Mouse (Mus musculus): ENCODE results near the gene Mfsd6l. TPM values are rescaled to one million over a fixed set of nuclear protein-coding genes. Genes with fewer than 3 reads are reported as not detected.

Mfsd6l gene
- total and polyA plus RNA-seq, 3 experiments = 0.04 TPM; not detected in 2

DNA sequence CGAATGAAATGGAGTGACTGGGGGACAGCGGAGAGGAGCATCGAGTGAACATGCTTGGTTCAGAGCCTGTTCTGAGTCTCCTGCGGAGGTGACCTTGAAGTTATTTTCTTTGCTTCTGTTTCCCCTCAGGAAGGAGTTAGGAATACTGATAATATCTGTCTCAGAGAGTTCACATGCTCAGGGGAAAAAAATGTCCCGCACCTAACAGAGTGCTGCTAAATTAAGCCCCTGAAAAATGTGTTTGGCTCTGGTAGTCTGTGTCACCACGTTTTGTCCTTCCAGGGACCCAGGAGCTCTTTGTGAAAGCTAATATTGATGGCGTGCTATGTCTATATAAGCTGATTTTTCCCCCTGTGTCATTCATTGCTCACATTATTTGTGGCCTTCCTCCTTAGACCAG, 10.8 kb upstream of the Mfsd6l start:
- Histone ChIP-seq H3K4me3 (ENCODE audit: control insufficient read depth in 1 of 2, insufficient read depth in 1 of 2, low read depth in 2 of 2, low read length in 2 of 2) (no peak overlapping the region), H3K9me3 (replicated peaks; ENCODE audit: insufficient read depth, low read length) (no peaks in the 10 kb centered on the region), H3K27ac (ENCODE audit: control insufficient read depth, low read depth, low read length) (no peak overlapping the region), H3K36me3 (ENCODE audit: control insufficient read depth in 1 of 2, insufficient read depth in 2 of 2, low read length in 2 of 2) (no peaks in the 10 kb centered on the region), H3K79me2 (ENCODE audit: control insufficient read depth, insufficient read depth, low read length, poor library complexity) (no peaks in the 10 kb centered on the region), H3K9ac (ENCODE audit: control insufficient read depth, low read depth, low read length, poor library complexity, severe bottlenecking) (no peak overlapping the region), H3K27me3 (ENCODE audit: control insufficient read depth in 1 of 2, insufficient read depth in 2 of 2, low read length in 2 of 2) (peaks cover 0 to 2% of the 10 kb centered on the region in 2 experiments; a peak in 1 of 4 replicates), H3K4me1 (ENCODE audit: control insufficient read depth in 1 of 2, insufficient read depth in 2 of 2, low read length in 2 of 2) (no peaks in the 10 kb centered on the region)
- TF ChIP-seq POLR2AphosphoS2 (IDR thresholded peaks at IDR 0.05; ENCODE audit: low read length) (no peak), KAT2A (conservative IDR thresholded peaks at IDR 0.05; ENCODE audit: low read depth, low read length) (no peak), USF1 (IDR thresholded peaks at IDR 0.05; ENCODE audit: low read depth, low read length) (no peak), EP300 (IDR thresholded peaks at IDR 0.05; ENCODE audit: low read depth in 1 of 2, low read length in 2 of 2) (no peak), TCF12 (IDR thresholded peaks at IDR 0.05; ENCODE audit: low read depth, low read length) (no peak), JUND (IDR thresholded peaks at IDR 0.05; ENCODE audit: low read depth, low read length) (no peak), MYC (IDR thresholded peaks at IDR 0.05; ENCODE audit: low read depth, low read length) (no peak), MAX (IDR thresholded peaks at IDR 0.05; ENCODE audit: low read length) (no peak)
- no peak for DNase-seq (ENCODE audit: low read depth, low spot score)

DNA sequence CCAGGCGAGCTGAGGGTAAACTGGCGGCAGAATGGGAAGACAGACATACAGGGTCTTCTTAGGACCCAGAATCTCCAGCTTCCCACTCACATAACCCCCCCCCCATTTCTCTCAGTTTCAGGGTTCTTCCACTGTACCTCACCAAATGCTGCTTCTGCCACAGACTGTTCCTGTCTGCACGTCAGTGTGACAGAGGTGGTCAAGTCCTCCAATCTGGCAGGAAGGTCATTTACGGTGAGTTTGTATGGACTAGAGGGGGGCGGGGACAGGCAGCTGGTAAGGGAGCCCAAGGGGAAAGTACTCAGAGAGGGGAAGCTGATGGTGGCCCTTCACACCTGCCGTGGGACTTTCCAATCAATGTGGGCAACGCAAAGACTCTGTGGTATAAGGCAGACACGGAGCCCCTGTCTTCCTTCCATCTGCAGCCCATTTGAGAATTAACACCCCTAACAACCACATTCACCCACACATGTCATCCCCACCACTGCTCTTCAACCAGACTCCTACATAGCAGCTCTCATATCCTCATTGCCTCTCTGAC, 10.2 kb upstream of the Mfsd6l start:
- H3K36me3 ChIP-seq (ENCODE audit: control insufficient read depth in 1 of 2, insufficient read depth in 2 of 2, low read length in 2 of 2) = no peaks in the 10 kb centered on the region
- no peak for TF ChIP-seq USF1 (IDR thresholded peaks at IDR 0.05; ENCODE audit: low read depth, low read length)
- TF ChIP-seq POLR2AphosphoS2 (IDR thresholded peaks at IDR 0.05; ENCODE audit: low read length) = no peak
- TF ChIP-seq MYB (IDR thresholded peaks at IDR 0.05; ENCODE audit: low read depth, low read length) = no peak
- TF ChIP-seq NELFE (IDR thresholded peaks at IDR 0.05; ENCODE audit: low read depth, low read length) = no peak
- no peak for TF ChIP-seq ETS1 (IDR thresholded peaks at IDR 0.05; ENCODE audit: low read depth, low read length)
- TF ChIP-seq MAX (IDR thresholded peaks at IDR 0.05; ENCODE audit: low read length) = no peak
- TF ChIP-seq MEF2A (IDR thresholded peaks at IDR 0.05; ENCODE audit: extremely low read depth, insufficient replicate concordance, low read depth, low read length, poor library complexity, severe bottlenecking) = no peak
- TF ChIP-seq CHD1 (IDR thresholded peaks at IDR 0.05; ENCODE audit: low read depth, low read length) = no peak
- TF ChIP-seq MYC (IDR thresholded peaks at IDR 0.05; ENCODE audit: low read depth, low read length) = no peak
- TF ChIP-seq POLR2AphosphoS5 (IDR thresholded peaks at IDR 0.05; ENCODE audit: borderline replicate concordance, low read depth, low read length) = no peak
- TF ChIP-seq MAFK (IDR thresholded peaks at IDR 0.05; ENCODE audit: borderline replicate concordance, low read depth, low read length) = no peak
- TF ChIP-seq UBTF (IDR thresholded peaks at IDR 0.05; ENCODE audit: borderline replicate concordance, insufficient read depth, low read depth, low read length) = no peak
- no peak for TF ChIP-seq USF2 (IDR thresholded peaks at IDR 0.05; ENCODE audit: borderline replicate concordance in 1 of 2, insufficient read depth in 1 of 2, low read depth in 1 of 2, low read length in 2 of 2)
- no peak for TF ChIP-seq RAD21 (IDR thresholded peaks at IDR 0.05; ENCODE audit: low read depth, low read length)

More for the DNA sequence above, 10.2 kb upstream of the Mfsd6l start:
- peaks cover 0 to 2% of the 10 kb centered on the region in 2 experiments; a peak in 1 of 4 replicates for H3K27me3 ChIP-seq (ENCODE audit: control insufficient read depth in 1 of 2, insufficient read depth in 2 of 2, low read length in 2 of 2)
- no peaks in the 10 kb centered on the region for H3K4me1 ChIP-seq (ENCODE audit: control insufficient read depth in 1 of 2, insufficient read depth in 2 of 2, low read length in 2 of 2)
- H3K9me3 ChIP-seq (replicated peaks; ENCODE audit: insufficient read depth, low read length) = no peaks in the 10 kb centered on the region
- no peak overlapping the region for H3K4me3 ChIP-seq (ENCODE audit: control insufficient read depth in 1 of 2, insufficient read depth in 1 of 2, low read depth in 2 of 2, low read length in 2 of 2)
- no peaks in the 10 kb centered on the region for H3K79me2 ChIP-seq (ENCODE audit: control insufficient read depth, insufficient read depth, low read length, poor library complexity)
- no peak overlapping the region for H3K27ac ChIP-seq (ENCODE audit: control insufficient read depth, low read depth, low read length)
- no peak overlapping the region for H3K9ac ChIP-seq (ENCODE audit: control insufficient read depth, low read depth, low read length, poor library complexity, severe bottlenecking)
- no peak for DNase-seq (ENCODE audit: low read depth, low spot score)

All from MEL (cell line).